Mouse (Mus musculus) midbrain, embryonic 13.5 days (tissue): ENCODE measurements around the gene Gm28308. TPM values are rescaled to one million over a fixed set of nuclear protein-coding genes. Genes with fewer than 3 reads are reported as not detected.

ENCODE experiments used
- ATAC-seq: fragments of 200-750 bp; cut with Nextera tagmentation; 2 replicates; pipeline ENCODE4 v1.8.0; 2017; ENCODE audit warnings: mild to moderate bottlenecking, moderate TSS enrichment, moderate library complexity
- H3K27ac ChIP-seq: fragments of 300-500 bp; sonication (generic); 2 replicates; pipeline ENCODE4 v1.5.1; 2015; ENCODE audit warnings: inconsistent platforms, mild to moderate bottlenecking, moderate library complexity
- H3K27me3 ChIP-seq: fragments of 300-500 bp; sonication (generic); 2 replicates; pipeline ENCODE4 v1.6.1; 2015; ENCODE audit warnings: mild to moderate bottlenecking, inconsistent platforms
- H3K36me3 ChIP-seq: fragments of 300-500 bp; sonication (generic); 2 replicates; pipeline ENCODE4 v1.6.1; 2015; ENCODE audit warnings: mild to moderate bottlenecking, inconsistent platforms
- H3K4me1 ChIP-seq: fragments of 300-500 bp; sonication (generic); replicated peaks from 2 replicates; pipeline ENCODE4 v1.6.1; 2015; ENCODE audit warnings: inconsistent platforms
- H3K4me2 ChIP-seq: fragments of 300-500 bp; sonication (generic); replicated peaks from 2 replicates; pipeline ENCODE4 v1.6.1; 2015; ENCODE audit warnings: moderate library complexity, mild to moderate bottlenecking, inconsistent platforms
- H3K4me3 ChIP-seq: fragments of 300-500 bp; sonication (generic); replicated peaks from 2 replicates; pipeline ENCODE4 v1.5.1; 2015; ENCODE audit warnings: mild to moderate bottlenecking, inconsistent platforms
- H3K9ac ChIP-seq: fragments of 300-500 bp; sonication (generic); replicated peaks from 2 replicates; pipeline ENCODE4 v1.6.1; 2015; ENCODE audit warnings: mild to moderate bottlenecking, inconsistent platforms
- H3K9me3 ChIP-seq: fragments of 300-500 bp; sonication (generic); 2 replicates; pipeline ENCODE4 v1.6.1; 2016; ENCODE audit warnings: mild to moderate bottlenecking, inconsistent platforms
- WGBS: fragments of 180-500 bp; shearing (Covaris S2); methylation state at CpG from one replicate; pipeline ENCODE4 v1.1.7; 2015; 5-methylcytosine and 5-hydroxymethylcytosine counted together
- polyA plus RNA-seq: library from polyadenylated mRNA; unstranded; fragments of >200 nt; fragmentation: Nextera tagmentation; extraction: Ambion mirVana; gene quantifications from 2 replicates; pipeline ENCODE4 v1.2.1, GENCODE M21; 2015

Gene Gm28308
- polyA plus RNA-seq, 1 experiment from 2014 or later: not detected

DNA sequence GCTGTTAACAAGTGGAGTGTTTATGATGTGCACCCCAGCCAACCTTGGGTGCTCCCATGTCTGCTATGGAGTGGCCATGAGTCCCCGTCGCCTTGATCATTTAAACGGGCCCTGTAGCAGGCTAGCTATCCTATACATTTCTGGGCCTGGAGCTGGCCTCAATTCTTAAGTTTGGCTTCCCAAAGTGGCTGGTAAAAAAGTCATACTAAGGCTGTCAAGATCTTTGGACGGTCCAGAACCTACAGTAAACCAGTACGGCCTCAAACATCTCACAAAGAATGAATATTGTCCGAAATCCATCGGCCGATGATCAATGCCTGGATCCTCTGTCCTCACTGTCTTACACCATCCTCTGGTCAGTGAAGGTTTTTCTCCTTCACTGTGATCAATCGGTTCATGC is 22.1 kb upstream of the Gm28308 start:
- H3K27me3 ChIP-seq: peaks cover 97% of the 10 kb centered on the region
- ATAC-seq: no peak
- WGBS: 29% methylated on average over 9 of the region's 9 CpGs

DNA sequence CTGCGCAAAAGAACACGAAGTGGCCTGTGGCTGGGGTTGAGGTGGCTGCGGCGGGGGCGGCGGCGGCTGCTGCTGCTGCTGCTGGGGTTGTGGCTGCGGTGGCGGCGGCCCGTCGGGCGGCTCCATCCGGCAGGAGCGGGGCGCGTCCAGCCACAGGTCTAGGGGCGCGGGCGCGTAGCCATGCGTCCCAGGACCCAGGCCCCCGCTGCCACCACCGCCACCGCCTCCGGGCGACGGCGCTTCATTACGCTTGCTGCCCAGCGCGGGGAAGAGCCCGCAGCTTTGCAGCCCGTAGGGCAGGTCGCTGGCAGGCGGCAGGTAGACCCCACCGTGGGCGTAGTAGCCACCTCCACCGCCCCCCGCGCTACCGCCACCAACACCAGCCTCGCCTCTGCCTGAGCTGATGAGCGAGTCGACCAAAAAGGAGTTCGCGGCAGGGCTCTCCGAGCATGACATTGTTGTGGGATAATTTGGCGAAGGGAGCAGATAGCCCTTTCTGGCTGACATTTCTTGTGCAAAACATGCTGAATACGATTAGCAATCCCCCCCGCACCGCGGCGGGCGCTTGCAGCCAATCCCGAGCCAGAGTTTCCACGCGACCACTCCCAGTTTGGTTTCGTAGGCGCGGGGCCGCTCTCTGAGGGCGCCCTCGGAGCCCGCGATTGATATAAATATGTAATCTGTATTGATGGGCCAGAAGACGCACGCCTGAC is 21.4 kb upstream of the Gm28308 start:
- Histone ChIP-seq H3K27ac (no peak overlapping the region), H3K4me2 (no peak overlapping the region), H3K9me3 (no peaks in the 10 kb centered on the region), H3K4me1 (no peaks in the 10 kb centered on the region), H3K9ac (no peak overlapping the region), H3K4me3 (no peak overlapping the region), H3K27me3 (peaks cover 97% of the 10 kb centered on the region), H3K36me3 (no peaks in the 10 kb centered on the region)
- WGBS: 2% methylated on average over 67 of the region's 68 CpGs
- ATAC-seq: no peak

More for the DNA sequence above, 22.1 kb upstream of the Gm28308 start:
- H3K4me2 ChIP-seq: no peak overlapping the region
- no peaks in the 10 kb centered on the region for H3K36me3 ChIP-seq
- no peak overlapping the region for H3K4me3 ChIP-seq
- 0 out of 2 replicates have a peak, but pooled peaks cover 3% of the 10 kb centered on the region for H3K4me1 ChIP-seq
- H3K9ac ChIP-seq: no peak overlapping the region
- H3K27ac ChIP-seq: no peak overlapping the region
- no peaks in the 10 kb centered on the region for H3K9me3 ChIP-seq

DNA sequence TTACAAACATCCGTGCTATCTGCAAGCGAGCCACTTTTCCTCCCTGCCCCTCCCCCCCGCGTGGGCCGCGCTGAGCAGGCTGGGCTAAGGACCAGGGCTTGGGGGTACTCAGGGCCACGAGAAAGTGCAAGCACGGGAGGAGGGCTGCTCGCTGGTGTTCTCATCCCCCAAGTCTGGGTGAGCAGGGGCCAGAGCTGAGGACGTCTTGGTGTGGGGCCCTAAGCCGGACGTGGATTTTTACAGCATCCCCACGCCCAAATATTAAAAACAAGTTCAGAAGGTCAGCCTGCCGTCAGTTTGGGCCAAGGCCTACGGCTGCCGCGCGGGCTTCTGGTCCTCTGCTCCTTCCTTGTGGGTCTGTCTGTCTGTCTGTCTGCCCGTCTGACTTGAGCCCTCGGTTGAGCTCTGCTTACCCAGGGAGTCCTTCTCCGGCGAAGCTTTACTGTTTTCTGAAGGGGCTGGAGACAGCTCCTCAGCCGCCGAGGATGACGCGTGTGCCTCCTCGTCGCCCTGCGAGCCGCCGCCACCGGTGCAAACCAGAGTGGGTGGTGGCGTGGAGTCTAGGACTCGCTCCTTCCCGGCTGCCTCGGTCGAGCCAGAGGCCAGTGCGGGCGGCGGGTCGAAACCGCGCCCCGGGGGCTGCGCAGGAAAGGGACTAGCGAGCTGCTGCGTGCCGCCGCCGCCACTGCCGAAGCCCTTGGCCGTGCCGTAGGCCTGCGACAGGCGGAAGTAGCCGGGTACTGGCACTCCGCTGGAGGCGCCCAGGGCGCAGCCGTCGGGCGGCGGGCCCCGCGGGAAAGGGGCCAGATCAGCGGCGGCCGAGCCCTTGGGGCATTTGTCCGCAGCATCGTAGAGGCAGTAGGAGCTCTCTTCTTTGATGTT is 20.6 kb upstream of the Gm28308 start:
- 1% methylated on average over 70 of the region's 70 CpGs for WGBS
- no peaks in the 10 kb centered on the region for H3K9me3 ChIP-seq
- H3K9ac ChIP-seq: no peak overlapping the region
- H3K4me2 ChIP-seq: no peak overlapping the region
- H3K4me3 ChIP-seq: no peak overlapping the region
- no peaks in the 10 kb centered on the region for H3K36me3 ChIP-seq
- H3K4me1 ChIP-seq: no peaks in the 10 kb centered on the region
- no peak for ATAC-seq
- H3K27ac ChIP-seq: no peak overlapping the region
- peaks cover 98% of the 10 kb centered on the region for H3K27me3 ChIP-seq

DNA sequence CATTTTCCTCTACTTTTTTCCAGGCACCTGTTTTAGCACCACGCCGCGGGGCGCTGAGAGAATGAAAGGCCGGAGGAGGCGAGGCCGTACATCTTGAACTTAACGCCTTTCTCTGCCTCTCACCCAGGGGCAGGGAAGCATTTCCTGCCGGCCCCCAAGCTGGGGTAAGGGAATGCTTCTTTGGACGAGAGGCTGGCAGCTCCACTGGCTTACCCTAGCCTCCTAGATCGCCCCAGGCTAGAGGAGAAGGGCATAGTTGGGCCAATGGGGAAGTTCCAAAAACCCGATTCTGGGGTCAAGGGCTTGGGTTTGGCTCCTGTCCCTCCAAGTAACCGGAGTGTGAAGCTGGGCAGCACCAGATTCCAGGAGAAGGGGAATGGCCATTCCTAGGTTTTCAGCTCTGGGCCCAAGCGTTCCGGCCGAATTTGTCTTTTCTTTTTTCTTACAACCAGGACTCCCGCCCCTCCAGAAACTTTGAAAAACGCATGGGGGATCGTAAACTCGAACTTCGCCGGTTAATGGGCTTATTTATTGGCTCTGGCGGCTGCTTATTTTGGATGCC is 19.9 kb upstream of the Gm28308 start:
- H3K9ac ChIP-seq: no peak overlapping the region
- no peak overlapping the region for H3K4me2 ChIP-seq
- H3K4me1 ChIP-seq: no peaks in the 10 kb centered on the region
- H3K27me3 ChIP-seq: peaks cover 97% of the 10 kb centered on the region
- no peak for ATAC-seq
- no peaks in the 10 kb centered on the region for H3K9me3 ChIP-seq
- under 1% methylated on average over 23 of the region's 23 CpGs for WGBS
- no peaks in the 10 kb centered on the region for H3K36me3 ChIP-seq
- no peak overlapping the region for H3K27ac ChIP-seq
- H3K4me3 ChIP-seq: no peak overlapping the region

DNA sequence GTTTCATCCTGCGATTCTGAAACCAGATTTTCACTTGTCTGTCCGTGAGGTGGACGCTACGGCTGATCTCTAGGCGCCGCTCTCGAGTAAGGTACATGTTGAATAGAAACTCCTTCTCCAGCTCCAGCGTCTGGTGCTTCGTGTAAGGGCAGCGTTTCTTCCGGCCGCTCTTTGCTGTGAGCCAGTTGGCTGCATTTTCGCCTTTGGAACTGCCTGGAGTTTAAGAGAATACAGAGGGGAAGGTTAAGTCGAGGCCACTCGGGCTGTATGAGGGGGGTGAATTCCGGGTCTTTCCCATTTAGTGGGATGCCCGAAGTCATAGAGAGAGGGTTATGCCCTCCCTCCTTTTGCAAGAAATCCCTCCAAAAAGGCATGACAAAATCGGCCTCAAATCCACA is 19.4 kb upstream of the Gm28308 start:
- no peaks in the 10 kb centered on the region for H3K9me3 ChIP-seq
- H3K27ac ChIP-seq: no peak overlapping the region
- no peak overlapping the region for H3K4me3 ChIP-seq
- no peak overlapping the region for H3K4me2 ChIP-seq
- ATAC-seq: no peak
- H3K36me3 ChIP-seq: no peaks in the 10 kb centered on the region
- WGBS: under 1% methylated on average over 18 of the region's 18 CpGs
- H3K4me1 ChIP-seq: no peaks in the 10 kb centered on the region
- peaks cover 97% of the 10 kb centered on the region for H3K27me3 ChIP-seq
- no peak overlapping the region for H3K9ac ChIP-seq

DNA sequence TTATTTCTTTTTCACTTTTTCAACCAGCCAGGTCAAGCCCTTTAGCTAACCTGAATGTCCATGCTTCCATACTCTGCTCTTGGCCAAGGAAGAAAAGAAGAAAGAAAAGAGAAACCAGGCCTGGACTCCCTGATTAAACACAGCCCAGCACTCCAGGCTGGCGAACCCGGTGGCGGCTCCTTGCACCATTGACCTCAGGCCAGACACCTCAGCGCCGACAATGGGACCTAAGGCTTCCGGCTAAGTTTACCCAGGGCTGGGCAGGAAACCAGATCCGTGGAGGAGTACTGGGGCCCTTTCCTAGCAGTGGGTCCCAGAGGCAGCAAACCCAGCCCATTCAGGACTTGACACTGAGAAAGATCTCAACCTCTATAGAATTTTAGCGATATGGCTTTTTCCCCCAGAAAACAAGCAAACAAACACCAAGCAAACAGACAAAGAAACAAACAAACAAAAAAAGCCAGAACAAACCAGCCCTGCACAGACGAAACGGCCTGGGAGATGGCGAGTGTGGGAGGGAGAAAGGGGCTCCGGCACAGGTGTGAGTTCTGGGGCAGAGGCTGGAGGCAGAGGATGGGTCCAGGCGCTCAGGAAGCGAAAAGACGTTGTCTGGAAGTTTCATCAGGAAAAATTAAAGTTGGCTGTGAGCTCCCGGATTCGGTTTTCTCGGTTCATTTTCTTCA is 18.9 kb upstream of the Gm28308 start:
- H3K36me3 ChIP-seq: no peaks in the 10 kb centered on the region
- H3K9ac ChIP-seq: no peak overlapping the region
- H3K9me3 ChIP-seq: no peaks in the 10 kb centered on the region
- H3K4me2 ChIP-seq: no peak overlapping the region
- H3K4me1 ChIP-seq: no peaks in the 10 kb centered on the region
- H3K27ac ChIP-seq: no peak overlapping the region
- H3K4me3 ChIP-seq: no peak overlapping the region
- ATAC-seq: no peak
- H3K27me3 ChIP-seq: peaks cover 97% of the 10 kb centered on the region
- WGBS: 1% methylated on average over 18 of the region's 18 CpGs

DNA sequence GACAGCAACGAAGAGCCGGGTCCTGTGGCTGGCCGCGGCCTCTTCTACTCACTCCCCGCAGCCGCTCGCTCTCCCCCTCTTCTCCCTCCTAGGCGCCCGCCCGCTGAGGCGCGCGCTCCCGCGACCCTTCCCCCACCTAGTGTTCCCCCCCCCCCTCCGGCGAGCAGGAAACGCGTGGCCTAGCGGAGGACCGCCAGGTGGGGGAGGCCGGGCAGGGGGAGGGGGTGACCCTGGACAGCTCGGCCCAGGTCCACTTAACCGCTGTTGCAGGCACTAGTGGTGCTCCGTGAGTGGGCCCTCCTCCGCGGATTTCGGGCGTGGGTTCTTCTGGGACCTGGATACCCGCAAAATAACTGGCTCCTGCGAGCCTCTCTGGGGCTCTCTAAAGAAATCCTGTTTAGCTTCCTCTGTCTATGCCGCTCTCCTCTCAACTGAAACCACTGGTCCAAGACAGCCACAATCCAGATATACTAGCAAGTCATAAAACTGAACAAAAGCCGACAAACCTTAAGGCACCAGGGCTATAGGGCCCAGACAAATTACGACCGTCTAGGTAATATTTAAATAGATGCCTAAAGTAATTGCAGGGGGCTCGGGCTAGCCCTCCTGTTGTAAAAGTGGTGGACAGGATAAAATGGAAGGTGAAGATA is 17.5 kb upstream of the Gm28308 start, which contains the start of gene Hoxa9:
Hoxa9 (minus strand) TSS at position 574 of the 650 bp plus-strand sequence.
- peaks cover 97% of the 10 kb centered on the region for H3K27me3 ChIP-seq
- WGBS: under 1% methylated on average over 24 of the region's 36 CpGs
- H3K4me1 ChIP-seq: no peaks in the 10 kb centered on the region
- H3K4me3 ChIP-seq: no peak within 1 kb of the TSS
- no peaks in the 10 kb centered on the region for H3K36me3 ChIP-seq
- no peak within 1 kb of the TSS for H3K9ac ChIP-seq
- no peak within 1 kb of the TSS for H3K27ac ChIP-seq
- no peak within 1 kb of the TSS for H3K4me2 ChIP-seq
- ATAC-seq: no peak
- H3K9me3 ChIP-seq: no peaks in the 10 kb centered on the region

DNA sequence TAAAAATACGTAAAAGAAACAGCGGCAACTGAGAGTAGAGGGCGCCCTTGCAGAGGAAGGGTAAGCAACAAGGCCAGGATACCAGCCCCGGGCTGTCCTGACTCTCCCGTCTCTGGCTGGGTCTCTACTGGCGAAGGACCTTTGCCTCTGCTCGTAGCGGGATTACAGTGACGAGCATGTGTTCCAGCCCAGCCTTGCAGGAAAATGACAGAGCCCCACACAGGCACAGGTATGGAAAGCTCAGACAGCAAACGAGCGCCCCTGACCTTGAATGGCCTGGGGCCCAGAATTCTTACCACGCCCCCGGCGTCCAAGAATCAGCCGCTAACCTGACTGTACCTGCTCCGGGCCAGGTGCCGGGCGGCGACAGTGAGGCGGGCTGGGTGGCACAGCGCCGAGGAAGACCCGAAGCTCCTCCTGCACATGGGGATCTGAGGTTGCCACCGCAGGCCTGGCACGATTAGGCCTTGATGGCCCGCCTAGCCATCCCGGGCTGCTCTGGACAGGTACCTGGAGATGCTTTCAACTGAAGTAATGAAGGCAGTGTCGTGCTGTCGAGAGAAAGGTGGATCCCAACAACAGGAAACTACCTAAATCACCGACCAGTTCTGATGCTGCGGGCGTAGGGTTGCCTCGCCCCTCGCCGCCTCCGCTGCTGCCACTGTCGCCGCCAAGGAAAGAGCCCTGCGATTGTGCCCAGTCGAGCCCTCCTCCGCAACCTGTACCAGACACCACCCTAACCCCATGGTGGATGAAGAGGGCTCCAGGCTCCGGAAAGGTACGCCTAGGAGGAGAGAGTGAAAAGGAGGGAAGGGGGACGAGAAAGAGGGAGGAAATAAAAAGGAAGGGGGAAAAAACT is 16.6 kb upstream of the Gm28308 start:
- ATAC-seq: no peak
- Histone ChIP-seq H3K4me2 (no peak overlapping the region), H3K4me3 (no peak overlapping the region)

DNA sequence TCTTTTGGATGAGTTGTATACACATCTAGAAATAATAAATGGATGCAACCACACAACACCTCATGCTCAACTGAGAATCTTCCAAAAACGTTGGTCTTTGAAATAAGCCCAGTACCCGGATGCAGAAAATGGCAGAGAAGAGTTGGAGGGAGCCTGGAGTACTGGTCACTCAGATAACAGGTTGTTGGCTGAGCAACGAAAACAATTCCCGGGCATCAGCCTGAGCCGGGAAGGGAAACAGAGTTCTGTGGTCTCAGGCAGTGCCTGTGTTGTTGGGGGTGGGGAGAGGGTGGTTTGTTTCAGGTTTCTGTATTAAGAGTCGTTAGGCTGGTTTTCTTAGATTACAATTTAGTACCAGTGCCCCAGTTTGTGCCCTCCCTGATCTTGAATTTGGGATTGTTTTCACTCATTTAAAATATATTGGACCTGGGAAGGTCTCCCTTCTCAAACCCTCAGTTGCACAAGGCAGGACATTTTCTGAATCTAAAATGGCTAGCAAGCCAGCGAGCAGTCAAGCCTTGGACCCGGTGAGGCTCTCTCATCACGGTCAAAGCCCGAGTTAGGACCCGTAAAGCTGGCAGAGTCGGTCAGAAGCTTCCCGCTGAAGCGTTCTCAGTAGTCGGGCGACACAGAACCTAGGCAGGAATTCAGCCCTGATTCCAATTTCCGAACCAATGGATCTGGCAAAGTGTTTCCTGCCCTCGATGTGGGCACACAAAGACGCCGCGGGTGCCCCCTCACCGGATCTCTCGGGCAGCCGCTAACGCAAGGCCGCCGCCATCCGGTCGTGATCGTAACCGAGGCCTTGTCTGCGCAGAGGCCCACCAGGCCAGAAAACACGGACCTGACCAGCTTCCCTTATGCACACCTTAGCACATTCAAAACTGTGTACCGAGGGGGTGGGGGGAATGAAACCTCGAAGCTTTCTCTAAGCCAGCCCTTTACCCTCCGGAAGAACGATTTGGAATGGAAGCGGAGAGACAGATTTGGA is 15.6 kb upstream of the Gm28308 start:
- 1% methylated on average over 38 of the region's 38 CpGs for WGBS

More for the DNA sequence above, 16.6 kb upstream of the Gm28308 start:
- 2% methylated on average over 43 of the region's 44 CpGs for WGBS
- Histone ChIP-seq H3K27me3 (peaks cover 97% of the 10 kb centered on the region), H3K27ac (no peak overlapping the region), H3K9ac (no peak overlapping the region), H3K4me1 (no peaks in the 10 kb centered on the region), H3K9me3 (no peaks in the 10 kb centered on the region), H3K36me3 (no peaks in the 10 kb centered on the region)

More for the DNA sequence above, 15.6 kb upstream of the Gm28308 start:
- no peak overlapping the region for H3K4me3 ChIP-seq
- ATAC-seq: no peak
- H3K4me1 ChIP-seq: no peaks in the 10 kb centered on the region
- no peaks in the 10 kb centered on the region for H3K9me3 ChIP-seq
- no peak overlapping the region for H3K9ac ChIP-seq
- H3K27me3 ChIP-seq: peaks cover 97% of the 10 kb centered on the region
- no peak overlapping the region for H3K27ac ChIP-seq
- no peaks in the 10 kb centered on the region for H3K36me3 ChIP-seq
- H3K4me2 ChIP-seq: no peak overlapping the region
